27 mouse cellular contexts compared by ENCODE assay signal in the genomic region with DNA sequence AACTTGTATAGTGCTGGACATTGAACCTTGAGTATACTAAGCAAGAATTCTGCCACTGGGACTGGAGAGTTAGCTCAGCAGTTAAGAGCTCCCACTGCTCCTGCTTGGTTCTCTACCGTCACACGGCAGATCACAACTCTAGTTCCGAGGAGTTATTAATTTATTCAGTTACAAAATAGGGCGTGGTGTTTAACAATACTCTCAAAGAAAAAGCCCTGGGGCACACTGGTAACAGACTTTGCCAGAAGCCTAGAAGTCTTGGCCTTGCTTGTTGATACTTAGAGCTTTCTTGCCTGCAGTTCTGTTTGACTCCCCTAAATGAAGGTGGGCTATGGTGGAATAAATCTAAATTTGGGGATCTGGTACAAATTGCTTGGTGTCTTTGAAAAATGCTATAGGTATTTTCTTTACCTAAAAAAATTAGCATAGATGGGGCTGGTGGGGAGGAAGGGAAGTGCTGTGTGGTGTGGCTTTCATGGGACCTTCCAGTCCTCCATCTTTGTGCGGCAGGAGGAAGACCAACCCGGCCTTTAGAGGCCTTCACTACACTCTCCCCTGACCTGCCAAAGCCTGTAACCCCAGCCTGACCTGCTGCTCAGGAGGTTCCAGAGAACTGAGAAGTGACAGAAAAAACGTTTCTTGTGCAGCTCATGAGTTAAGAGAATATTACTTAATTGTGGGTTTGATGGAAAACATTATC.
DNase-seq lines count a peak whose midpoint lies in the region; ATAC-seq and TF ChIP-seq lines count a peak whose summit lies in the region.
"Had no signal": no experiment of that assay in that cellular context is flagged by ENCODE, and none has a peak within 500 bp of the region (broad histone marks: within the 10 kb centered on the region; RNA-seq: fewer than 3 reads in every experiment).

No protein-coding gene starts in this region.

- no peak for TF ChIP-seq CTCF in lung, embryonic 14.5 days (IDR thresholded peaks at IDR 0.05; ENCODE audit: low read depth)

- no peak overlapping the region for H3K4me3 ChIP-seq in lung, embryonic 14.5 days (ENCODE audit: low read depth, low read length)
- no peak overlapping the region for H3K4me3 ChIP-seq in embryonic facial prominence, embryonic 13.5 days
- H3K4me3 ChIP-seq in limb, embryonic 13.5 days = no peak overlapping the region
- H3K4me3 ChIP-seq: forebrain, embryonic 10.5 days; forebrain, embryonic 15.5 days; heart, adult 2 months; heart, embryonic 12.5 days; hindbrain, embryonic 10.5 days; hindbrain, embryonic 15.5 days; megakaryocyte, embryonic 14.5 days; midbrain, embryonic 12.5 days; myocyte; neural tube, embryonic 12.5 days had no signal

- H3K27ac ChIP-seq in lung, embryonic 14.5 days (ENCODE audit: low read depth) = peak overlapping the region; percentile 22; the same call in 1 of the 2 replicates
- peak overlapping the region; percentile 82 for H3K27ac ChIP-seq in embryonic facial prominence, embryonic 13.5 days
- H3K27ac ChIP-seq in limb, embryonic 13.5 days = peak overlapping the region; percentile 48; the same call in 1 of the 2 replicates
- H3K27ac ChIP-seq: forebrain, embryonic 10.5 days; forebrain, embryonic 15.5 days; heart, adult 2 months; hindbrain, embryonic 10.5 days; hindbrain, embryonic 15.5 days; kidney, postnatal 0 days; liver, embryonic 14.5 days; midbrain, embryonic 12.5 days; neural tube, embryonic 12.5 days had no signal

- no peak overlapping the region for H3K9ac ChIP-seq in lung, embryonic 14.5 days
- no peak overlapping the region for H3K9ac ChIP-seq in embryonic facial prominence, embryonic 13.5 days
- H3K9ac ChIP-seq in limb, embryonic 13.5 days = no peak overlapping the region
- H3K9ac ChIP-seq: forebrain, embryonic 15.5 days; heart, embryonic 12.5 days; hindbrain, embryonic 15.5 days; liver, embryonic 14.5 days; midbrain, embryonic 12.5 days; neural tube, embryonic 12.5 days had no signal

- no peak overlapping the region for H3K4me2 ChIP-seq in lung, embryonic 14.5 days
- no peak overlapping the region for H3K4me2 ChIP-seq in embryonic facial prominence, embryonic 13.5 days
- H3K4me2 ChIP-seq in limb, embryonic 13.5 days (replicated peaks) = no peak overlapping the region
- H3K4me2 ChIP-seq: forebrain, embryonic 15.5 days; heart, embryonic 12.5 days; hindbrain, embryonic 15.5 days; midbrain, embryonic 12.5 days; neural tube, embryonic 12.5 days had no signal

- peak; percentile 78 for ATAC-seq in lung, embryonic 14.5 days (ENCODE audit: insufficient read depth)
- ATAC-seq in embryonic facial prominence, embryonic 13.5 days (ENCODE audit: insufficient number of reproducible peaks, insufficient read depth, low FRiP score, low TSS enrichment, low read depth) = peak; percentile 68
- no peak for ATAC-seq in limb, embryonic 13.5 days (ENCODE audit: low FRiP score, low read depth)
- ATAC-seq: forebrain, embryonic 15.5 days; inflammation-experienced regulatory T-cells, adult 6 months had no signal

- H3K27me3 ChIP-seq in lung, embryonic 14.5 days (ENCODE audit: insufficient read depth, low read length) = no peaks in the 10 kb centered on the region
- H3K27me3 ChIP-seq in embryonic facial prominence, embryonic 13.5 days = no peaks in the 10 kb centered on the region
- H3K27me3 ChIP-seq in limb, embryonic 13.5 days = peaks cover 11% of the 10 kb centered on the region; the same call in 1 of the 2 replicates
- H3K27me3 ChIP-seq: forebrain, embryonic 15.5 days; heart, embryonic 12.5 days; hindbrain, embryonic 15.5 days; megakaryocyte, embryonic 14.5 days; midbrain, embryonic 12.5 days; neural tube, embryonic 12.5 days had no signal

- DNase-seq in lung, embryonic 14.5 days = no peak
- no peak for DNase-seq in lung, postnatal 4 days
- DNase-seq in adipocyte (ENCODE audit: low spot score) = peak; percentile 45
- DNase-seq in urinary bladder, postnatal 36 days (ENCODE audit: low spot score in 2 of 2) = no peak
- no peak for DNase-seq in ovary, postnatal 10 days (ENCODE audit: low spot score)
- DNase-seq: adrenal gland, adult 2 months; adrenal gland, postnatal 36 days; B cell, adult 2 months; cerebellum, adult 18-20 months; kidney, adult 2 months; thymus, adult 2 months; thymus, postnatal 4 days had no signal

- WGBS in lung, embryonic 14.5 days = 41% methylated on average over 7 of the region's 7 CpGs
- 38% methylated on average over 7 of the region's 7 CpGs for WGBS in embryonic facial prominence, embryonic 13.5 days
- 55% methylated on average over 7 of the region's 7 CpGs for WGBS in limb, embryonic 13.5 days

- peaks cover 9% of the 10 kb centered on the region; the same call in 1 of the 2 replicates for H3K4me1 ChIP-seq in lung, embryonic 14.5 days (ENCODE audit: insufficient read depth)
- peaks cover 44% of the 10 kb centered on the region for H3K4me1 ChIP-seq in embryonic facial prominence, embryonic 13.5 days
- H3K4me1 ChIP-seq in limb, embryonic 13.5 days = peaks cover 24% of the 10 kb centered on the region
- H3K4me1 ChIP-seq: forebrain, embryonic 15.5 days; heart, embryonic 12.5 days; hindbrain, embryonic 10.5 days; hindbrain, embryonic 15.5 days; midbrain, embryonic 12.5 days; neural tube, embryonic 12.5 days had no signal

- no peaks in the 10 kb centered on the region for H3K9me3 ChIP-seq in lung, embryonic 14.5 days (ENCODE audit: low read depth, low read length)
- H3K9me3 ChIP-seq in embryonic facial prominence, embryonic 13.5 days = peaks cover 5% of the 10 kb centered on the region; the same call in 1 of the 2 replicates
- H3K9me3 ChIP-seq in limb, embryonic 13.5 days = no peaks in the 10 kb centered on the region; the same call in 1 of the 2 replicates
- H3K9me3 ChIP-seq: forebrain, embryonic 10.5 days; forebrain, embryonic 15.5 days; heart, embryonic 12.5 days; hindbrain, embryonic 15.5 days; midbrain, embryonic 12.5 days; neural tube, embryonic 12.5 days had no signal

- no peaks in the 10 kb centered on the region for H3K36me3 ChIP-seq in lung, embryonic 14.5 days (ENCODE audit: insufficient read depth)
- no peaks in the 10 kb centered on the region for H3K36me3 ChIP-seq in embryonic facial prominence, embryonic 13.5 days
- H3K36me3 ChIP-seq in limb, embryonic 13.5 days = no peaks in the 10 kb centered on the region
- H3K36me3 ChIP-seq: forebrain, embryonic 10.5 days; forebrain, embryonic 15.5 days; heart, embryonic 12.5 days; hindbrain, embryonic 15.5 days; midbrain, embryonic 12.5 days; neural tube, embryonic 12.5 days had no signal

Comparison
In these comparisons a context has a peak if more than half of its experiments do, and no peak if none do; other contexts are left out.
1. H3K27ac ChIP-seq: peak in every context shown above with its lines; median percentile 82 in embryonic facial prominence, embryonic 13.5 days; 48 in limb, embryonic 13.5 days; 22 in lung, embryonic 14.5 days.